Mouse (Mus musculus) CH12F3 (cell line): ENCODE data around the gene Tead2.

ENCODE experiments used
- in situ Hi-C: fragments of 300-500 bp; cut with MboI; formaldehyde crosslinking; loops from 2 replicates; pipeline ENCODE4 v1.14.3; 2020; ENCODE audit warnings: low sequenced_read_pairs

Gene Tead2

GRCm38 (mm10) chr7:45224826-45225225 is 9.3 kb downstream of the Tead2 start:
- in situ Hi-C loops, result no loop called here

DNA sequence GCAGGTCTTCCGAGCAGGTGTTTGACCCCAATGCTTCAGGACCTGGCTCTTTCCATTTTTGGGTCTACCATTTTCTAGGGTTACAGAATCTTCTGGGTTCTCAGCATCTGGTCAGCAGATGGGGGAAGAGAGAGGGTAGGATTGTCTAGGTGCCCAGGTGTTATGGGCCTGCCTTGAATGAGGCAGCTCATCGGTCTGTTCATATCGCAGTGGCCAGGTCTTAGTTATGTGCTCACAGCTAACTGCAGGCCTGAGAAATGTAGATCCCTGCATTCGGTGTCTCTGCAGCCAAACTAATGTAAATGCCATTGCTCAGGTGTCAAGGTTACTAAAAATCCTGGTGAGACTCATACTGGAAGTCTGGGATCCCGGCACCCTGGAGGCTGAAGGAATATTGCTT is 10.9 kb downstream of the Tead2 start:
- in situ Hi-C loops, result no loop called here

- in situ Hi-C loops, result no loop called here
These were observed 13.0 kb downstream of the Tead2 start for GRCm38 (mm10) chr7:45228548-45228947.

DNA sequence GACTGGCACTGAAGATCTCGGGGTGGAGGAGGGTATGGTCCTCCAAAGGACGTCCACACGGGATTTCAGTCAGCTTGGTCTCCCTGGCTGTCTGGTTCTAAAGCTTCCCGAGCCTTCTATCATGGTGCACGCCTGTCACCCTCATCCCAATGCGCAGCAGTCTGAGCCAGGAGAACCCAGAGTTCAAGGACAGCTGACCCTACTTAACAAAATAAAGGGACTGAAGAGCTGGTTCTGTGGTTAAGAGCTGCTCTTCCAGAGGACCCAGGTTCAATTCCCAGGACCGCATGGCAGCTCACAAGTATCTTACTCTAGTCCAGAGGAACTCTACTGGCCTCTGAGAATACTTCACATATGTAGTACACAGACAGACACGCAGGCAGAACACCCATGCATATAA is 13.5 kb downstream of the Tead2 start:
- in situ Hi-C loops, result no loop called here

- in situ Hi-C loops, result no loop called here
These were observed 14.1 kb downstream of the Tead2 start for GRCm38 (mm10) chr7:45229459-45230203.

GRCm38 (mm10) chr7:45231192-45231591 is 15.6 kb downstream of the Tead2 start:
- in situ Hi-C loops, result no loop called here

DNA sequence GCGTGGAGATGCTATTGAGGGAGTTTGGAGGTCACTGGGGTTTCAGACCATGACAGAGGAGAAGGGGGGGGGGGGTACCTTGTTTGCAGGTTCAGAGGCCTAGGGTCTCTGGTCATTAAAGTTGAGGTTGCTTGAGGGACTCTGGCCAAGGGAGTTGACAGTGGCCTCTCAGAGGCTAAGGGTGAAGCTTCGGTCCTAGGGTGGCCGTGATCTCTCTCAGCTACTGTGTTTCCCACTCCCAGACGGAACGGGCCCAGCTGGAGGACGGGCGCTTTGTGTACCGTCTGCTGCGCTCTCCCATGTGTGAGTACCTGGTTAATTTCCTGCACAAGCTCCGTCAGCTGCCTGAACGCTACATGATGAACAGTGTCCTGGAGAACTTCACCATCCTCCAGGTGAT is 16.4 kb downstream of the Tead2 start:
- in situ Hi-C loops, result no loop called here

DNA sequence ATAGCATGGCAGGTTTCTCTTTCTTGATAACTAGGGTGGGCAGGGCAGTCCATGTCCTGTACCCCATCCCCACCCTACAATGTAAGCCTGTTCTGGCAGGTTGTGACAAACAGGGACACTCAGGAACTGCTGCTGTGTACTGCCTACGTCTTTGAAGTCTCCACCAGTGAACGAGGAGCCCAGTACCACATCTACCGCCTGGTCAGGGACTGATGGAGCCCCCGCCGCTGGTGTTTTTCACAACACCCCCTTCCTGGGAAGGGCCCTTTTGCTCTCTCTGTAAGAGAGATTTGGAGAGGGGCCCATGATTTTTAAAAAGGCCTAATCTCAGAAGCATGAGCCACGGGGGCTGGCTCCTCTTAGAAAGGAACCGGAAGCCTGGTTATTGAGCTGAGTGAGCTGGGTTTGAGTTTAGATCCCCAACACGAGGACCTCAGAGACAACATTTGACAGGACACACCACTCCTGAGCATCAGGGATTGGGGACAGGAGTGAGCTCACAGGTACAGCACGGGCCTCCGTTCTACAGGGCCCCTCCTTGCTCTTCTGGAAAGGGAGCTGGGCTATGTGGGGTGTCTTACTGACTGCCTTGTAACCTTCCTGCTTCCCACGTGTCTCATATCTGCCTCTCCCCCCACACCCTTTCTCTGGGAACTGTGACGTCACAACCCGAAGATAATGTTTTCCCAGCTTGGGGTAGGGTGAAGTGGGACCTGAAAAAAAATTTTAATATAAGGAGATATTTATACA is 17.3 kb downstream of the Tead2 start:
- in situ Hi-C loops, result no loop called here

GRCm38 (mm10) chr7:45233580-45234332 is 18.2 kb downstream of the Tead2 start:
- in situ Hi-C loops, result no loop called here

DNA sequence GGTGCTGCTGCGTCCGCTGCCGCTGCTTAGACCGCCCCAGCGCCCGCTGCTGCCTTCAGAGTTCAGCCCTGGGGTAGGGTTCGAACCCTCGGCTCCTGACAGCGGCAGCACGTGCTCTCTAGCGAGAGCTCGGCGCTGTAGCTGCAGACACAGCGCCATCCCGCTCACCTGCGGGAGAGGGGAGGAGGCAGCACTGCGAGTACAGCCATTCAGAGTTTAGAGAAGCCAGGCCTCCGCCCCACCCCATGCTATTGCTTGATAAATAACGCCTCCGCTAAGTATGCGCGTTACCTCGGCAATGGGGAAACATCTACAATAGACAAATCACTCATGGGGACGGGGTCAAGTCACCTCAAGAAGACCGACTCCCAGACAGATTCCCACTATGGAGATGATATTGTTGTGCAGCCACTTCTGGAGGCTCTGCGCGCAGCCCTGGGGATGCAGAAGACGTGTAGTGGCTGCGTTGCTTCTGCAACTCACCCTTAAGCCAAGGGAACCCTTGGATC is 18.8 kb downstream of the Tead2 start:
- in situ Hi-C loops, result no loop called here

DNA sequence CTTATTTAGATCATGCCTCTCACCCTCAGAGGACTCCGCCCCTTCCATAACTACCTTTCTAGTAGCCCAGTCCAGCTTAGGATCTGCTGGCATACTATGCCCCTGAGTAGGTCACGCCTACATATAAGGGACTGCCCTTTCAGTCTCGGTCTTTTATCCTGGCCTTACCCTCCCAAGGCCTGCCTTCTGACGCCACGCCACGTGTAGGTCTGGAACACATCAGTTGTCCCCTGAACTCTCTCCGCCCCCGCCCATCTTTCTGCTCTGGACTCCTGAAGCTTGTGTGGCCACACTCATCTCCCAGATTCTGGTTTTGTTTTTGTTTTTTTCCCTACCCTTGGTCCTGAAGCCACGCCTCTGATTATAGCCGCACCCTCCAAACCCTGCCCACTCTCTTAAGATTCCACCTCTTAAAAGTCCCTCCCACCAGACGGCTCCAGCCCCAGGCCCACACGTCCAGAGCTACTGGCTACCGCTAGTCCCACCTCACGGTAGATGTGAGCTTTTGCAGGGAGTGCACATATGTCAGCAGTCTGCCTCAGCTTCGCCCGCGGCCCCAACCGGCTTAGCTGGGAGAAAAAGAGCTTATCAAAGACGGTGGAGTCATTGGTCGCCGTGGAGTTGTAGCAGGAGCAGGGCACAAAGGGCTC is 19.5 kb downstream of the Tead2 start:
- in situ Hi-C loops, result no loop called here

DNA sequence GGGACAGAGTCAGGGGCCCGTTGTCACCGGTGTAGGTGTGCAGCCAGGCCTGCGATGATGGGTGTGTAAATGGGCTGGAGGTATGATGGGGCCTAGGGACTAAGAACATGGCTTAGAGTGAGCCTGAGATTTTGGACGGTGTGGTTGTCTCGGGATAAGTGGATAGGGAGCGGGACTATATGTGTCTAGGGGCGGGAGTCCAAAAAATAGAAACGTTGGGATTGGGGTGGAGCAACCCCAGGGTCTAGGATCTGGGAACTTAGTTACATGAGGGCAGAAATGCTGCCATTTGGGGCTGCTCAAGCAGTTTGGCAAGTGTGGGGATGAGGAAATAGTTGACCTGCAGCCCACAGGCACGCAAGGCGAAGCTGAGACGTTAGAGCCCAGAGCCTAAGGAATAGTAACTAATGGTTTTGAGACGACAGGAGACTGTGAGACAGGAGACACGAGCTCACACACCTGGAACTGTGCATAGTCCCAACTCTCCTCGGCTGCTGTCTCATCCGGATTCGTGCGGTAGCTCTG is 20.2 kb downstream of the Tead2 start:
- in situ Hi-C loops, result no loop called here

DNA sequence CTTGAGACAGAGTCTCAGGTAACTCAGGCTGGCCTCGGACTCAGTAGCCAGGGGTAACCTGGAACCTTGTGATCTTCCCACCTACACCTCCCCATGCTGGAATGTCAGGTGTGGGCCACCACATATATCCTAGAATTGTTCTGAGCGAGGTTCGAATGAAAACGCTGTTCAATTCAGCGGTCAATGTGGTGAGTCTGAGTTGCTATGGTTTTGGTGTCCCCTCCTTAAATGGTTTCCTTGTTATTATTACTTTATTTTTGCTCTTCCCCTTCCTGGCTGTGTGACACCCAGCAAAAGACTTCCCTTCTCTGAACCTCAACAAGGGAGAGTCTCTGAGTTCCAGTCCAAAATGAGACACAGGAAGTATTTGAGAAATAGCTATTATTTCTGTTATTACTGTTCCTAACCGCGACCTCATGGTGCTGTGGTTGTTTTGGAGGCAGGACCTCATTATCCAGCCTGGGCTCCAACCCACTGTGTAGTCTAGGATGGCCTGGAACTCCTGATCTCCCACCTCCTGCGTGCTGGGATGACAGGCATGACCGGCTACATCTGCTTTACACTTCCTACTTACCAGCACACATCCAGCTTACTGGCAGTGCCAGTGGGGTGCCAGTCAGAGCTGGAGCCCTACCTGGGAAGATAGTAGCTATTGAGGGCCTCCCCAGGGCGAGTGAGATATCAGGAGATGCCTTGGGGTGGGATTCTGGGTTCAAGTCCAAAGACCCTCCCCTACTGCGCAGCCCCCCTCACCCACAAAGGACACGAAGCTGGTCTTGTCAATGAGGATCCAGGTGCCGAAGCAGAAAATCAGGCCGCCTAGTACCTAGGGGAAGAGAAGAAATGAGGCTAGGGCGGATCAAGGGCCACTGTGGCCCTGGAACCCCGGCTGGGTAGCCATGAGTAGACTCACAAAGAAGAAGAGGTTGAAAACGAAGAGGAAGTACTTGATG is 22.5 kb downstream of the Tead2 start:
- in situ Hi-C loops, result no loop called here

- in situ Hi-C loops, result no loop called here
These were observed 23.4 kb downstream of the Tead2 start, which contains the start of gene Cd37 for GRCm38 (mm10) chr7:45238723-45239496. Gene Cd37, minus strand, starts transcription at chr7:45239115.

DNA sequence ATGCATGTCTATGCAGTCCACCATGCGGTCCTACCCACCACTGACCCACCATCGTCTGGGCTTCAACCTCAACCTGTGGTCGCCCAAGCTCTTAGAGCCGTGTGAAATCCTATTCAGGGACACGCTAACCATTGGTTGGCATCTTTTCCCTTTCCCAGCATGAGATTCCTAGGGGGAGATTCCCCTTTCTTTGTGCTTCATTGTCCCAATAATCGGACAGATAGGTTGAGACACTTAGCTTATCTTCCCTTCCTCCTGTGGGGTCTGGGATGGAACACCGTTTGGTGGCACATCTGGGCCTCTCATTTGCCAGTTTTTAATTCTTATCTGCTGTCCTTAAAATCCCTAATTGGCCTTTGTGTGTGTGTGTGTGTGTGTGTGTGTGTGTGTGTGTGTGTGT is 24.6 kb downstream of the Tead2 start:
- in situ Hi-C loops, result no loop called here

DNA sequence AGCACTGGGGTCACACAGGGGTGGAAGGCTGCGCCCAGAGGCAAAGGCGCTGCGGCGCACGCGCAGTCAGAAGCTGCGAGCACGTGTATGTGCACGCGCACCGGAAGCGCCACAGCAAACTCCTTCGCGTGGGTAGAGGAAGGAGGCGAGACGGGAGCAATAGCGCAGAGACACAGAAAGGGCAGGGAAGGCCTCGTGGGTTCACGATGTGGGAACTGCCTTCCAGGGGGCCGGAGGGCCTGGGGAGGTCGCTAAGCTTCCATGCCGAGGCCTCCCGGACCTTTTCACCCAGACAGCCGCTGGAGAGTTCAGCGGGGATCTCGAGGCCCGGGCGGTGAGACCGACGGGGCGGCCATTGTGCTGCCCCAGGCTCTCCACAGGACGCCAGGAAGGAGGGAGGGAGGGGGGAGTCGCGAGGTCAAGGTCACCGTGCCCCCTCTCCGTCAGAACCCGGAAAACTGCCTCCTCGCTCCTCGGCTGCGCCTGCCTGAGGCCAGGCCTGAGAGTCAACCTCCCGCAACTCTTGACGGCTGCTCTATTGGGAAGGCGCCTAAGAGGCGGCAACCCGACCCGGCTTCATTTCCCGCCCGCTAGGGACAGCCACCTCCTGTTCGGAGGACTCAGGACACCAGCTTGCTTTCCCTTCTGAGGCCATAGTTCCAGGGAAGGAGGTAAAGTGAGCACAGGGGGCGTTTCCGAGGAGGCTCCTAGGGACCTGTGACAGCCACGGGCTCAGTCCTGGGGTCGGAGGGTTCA is 25.3 kb downstream of the Tead2 start, which contains the start of gene Slc6a16:
Gene Slc6a16 (plus strand): TSS at position 453 of the 756 bp plus-strand sequence.
- in situ Hi-C loops, result no loop called here

- in situ Hi-C loops, result no loop called here
These were observed 25.8 kb downstream of the Tead2 start for GRCm38 (mm10) chr7:45241389-45241749.

DNA sequence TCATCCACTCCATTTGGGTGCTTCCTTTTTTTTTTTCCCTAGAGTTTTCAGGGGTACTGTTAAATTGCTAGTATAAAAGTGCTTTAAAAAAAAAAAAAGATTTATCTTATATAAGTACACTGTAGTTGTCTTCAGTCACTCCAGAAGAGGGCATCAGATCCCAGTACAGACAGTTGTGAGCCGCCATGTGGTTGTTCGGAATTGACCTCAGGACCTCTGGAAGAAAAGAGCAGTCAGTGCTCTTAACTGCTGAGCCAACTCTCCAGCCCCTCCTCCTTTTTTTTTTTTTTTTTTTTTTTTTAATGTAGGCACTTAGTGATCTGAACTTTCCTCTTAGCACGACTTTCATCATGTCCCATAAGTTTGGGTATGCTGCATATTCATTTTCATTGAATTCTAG is 32.1 kb downstream of the Tead2 start:
- in situ Hi-C loops, result no loop called here
